ENCODE assay signal across 30 mouse cellular contexts in the genomic region with DNA sequence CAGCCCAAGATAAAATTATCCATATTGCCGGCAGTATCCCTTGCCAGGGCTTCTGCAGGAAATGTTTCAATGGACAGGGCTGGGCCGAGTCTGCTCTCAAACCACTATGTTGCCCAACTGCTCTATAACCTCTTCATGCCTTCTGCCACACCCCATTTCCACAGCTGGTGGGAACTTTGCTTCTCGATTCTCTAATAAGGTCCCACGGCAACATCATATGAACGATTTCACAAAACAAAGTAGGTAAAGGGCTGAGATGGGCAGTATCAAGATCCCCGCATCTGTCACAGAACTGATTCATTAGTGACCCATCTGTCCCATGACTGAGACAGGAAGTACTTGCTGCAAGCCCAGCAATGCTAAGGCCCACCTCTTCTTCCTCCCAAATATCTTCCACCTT.
DNase-seq lines count a peak whose midpoint lies in the region; ATAC-seq and TF ChIP-seq lines count a peak whose summit lies in the region.
"Had no signal": no experiment of that assay in that cellular context is flagged by ENCODE, and none has a peak within 500 bp of the region (broad histone marks: within the 10 kb centered on the region; RNA-seq: fewer than 3 reads in every experiment).

No protein-coding gene starts in this region.

- no peaks in the 10 kb centered on the region for H3K36me3 ChIP-seq in liver, postnatal 0 days (replicated peaks; ENCODE audit: insufficient read depth, low read length)
- H3K36me3 ChIP-seq in liver, embryonic 11.5 days (ENCODE audit: control insufficient read depth, insufficient read depth, low read length) = 0 out of 2 replicates have a peak, but pooled peaks cover 4% of the 10 kb centered on the region
- H3K36me3 ChIP-seq in forebrain, embryonic 14.5 days (ENCODE audit: control insufficient read depth, insufficient read depth, low read length) = no peaks in the 10 kb centered on the region
- no peaks in the 10 kb centered on the region for H3K36me3 ChIP-seq in stomach, postnatal 0 days (ENCODE audit: control insufficient read depth, insufficient read depth, low read length)
- H3K36me3 ChIP-seq: heart, embryonic 15.5 days; intestine, embryonic 15.5 days had no signal

- no peak overlapping the region for H3K9ac ChIP-seq in liver, postnatal 0 days (replicated peaks)
- H3K9ac ChIP-seq in liver, embryonic 11.5 days (ENCODE audit: low read depth, low read length) = no peak overlapping the region
- no peak overlapping the region for H3K9ac ChIP-seq in forebrain, embryonic 14.5 days (ENCODE audit: low read length)
- H3K9ac ChIP-seq in stomach, postnatal 0 days (ENCODE audit: low read length) = no peak overlapping the region
- H3K9ac ChIP-seq: embryonic facial prominence, embryonic 13.5 days; heart, embryonic 15.5 days; intestine, embryonic 15.5 days; limb, embryonic 15.5 days; neural tube, embryonic 13.5 days had no signal

- no peak for TF ChIP-seq EP300 in liver, postnatal 0 days (IDR thresholded peaks at IDR 0.05; ENCODE audit: low read depth)
- TF ChIP-seq EP300 in stomach, postnatal 0 days (optimal IDR thresholded peaks at IDR 0.05) = no peak

- no peak for TF ChIP-seq POLR2A in bone marrow, adult 2 months (IDR thresholded peaks at IDR 0.05; ENCODE audit: borderline replicate concordance, control insufficient read depth, low read depth, low read length)

- no peaks in the 10 kb centered on the region for H3K9me3 ChIP-seq in liver, postnatal 0 days (ENCODE audit: low read length)
- H3K9me3 ChIP-seq in liver, embryonic 11.5 days (ENCODE audit: control insufficient read depth, low read length) = no peaks in the 10 kb centered on the region
- no peaks in the 10 kb centered on the region for H3K9me3 ChIP-seq in forebrain, embryonic 14.5 days (replicated peaks; ENCODE audit: control insufficient read depth, low read length)
- no peaks in the 10 kb centered on the region for H3K9me3 ChIP-seq in stomach, postnatal 0 days (ENCODE audit: control insufficient read depth, low read length)
- H3K9me3 ChIP-seq: embryonic facial prominence, embryonic 13.5 days; heart, embryonic 15.5 days; intestine, embryonic 15.5 days; limb, embryonic 10.5 days; limb, embryonic 15.5 days; neural tube, embryonic 13.5 days had no signal

- 63% methylated on average over 6 of the region's 6 CpGs for WGBS in liver, postnatal 0 days (ENCODE audit: insufficient replicate concordance)
- 90% methylated on average over 6 of the region's 6 CpGs for WGBS in liver, embryonic 11.5 days
- WGBS in bone marrow, adult 2 months = 45% methylated on average over 6 of the region's 6 CpGs
- WGBS in forebrain, embryonic 14.5 days = 97% methylated on average over 6 of the region's 6 CpGs
- WGBS in stomach, postnatal 0 days = 91% methylated on average over 6 of the region's 6 CpGs

- no peak for DNase-seq in liver, postnatal 0 days
- no peak for DNase-seq in liver, embryonic 11.5 days (ENCODE audit: low spot score)
- DNase-seq in lung, postnatal 10 days = peak; percentile 24
- DNase-seq in forebrain, embryonic 14.5 days (ENCODE audit: low spot score) = no peak
- no peak for DNase-seq in right cerebral cortex, adult 2 months (ENCODE audit: low spot score in 2 of 2)
- DNase-seq in stomach, postnatal 0 days (ENCODE audit: low spot score) = no peak
- DNase-seq: adrenal gland, postnatal 25 days; cerebellum, adult 8-10 months; embryo, embryonic 11 days; gastrocnemius, adult 2 months; kidney, adult 2 months; kidney, postnatal 4 days; right cerebral cortex, postnatal 14 days; thymus, adult 2 months; thymus, postnatal 36 days had no signal

- no peak for TF ChIP-seq CTCF in liver, postnatal 0 days (IDR thresholded peaks at IDR 0.05; ENCODE audit: low read depth)
- no peak for TF ChIP-seq CTCF in bone marrow, adult 2 months (IDR thresholded peaks at IDR 0.05; ENCODE audit: control insufficient read depth, insufficient read depth, low read length)
- TF ChIP-seq CTCF in stomach, postnatal 0 days (IDR thresholded peaks at IDR 0.05; ENCODE audit: low read depth) = no peak

- H3K4me3 ChIP-seq in liver, postnatal 0 days (ENCODE audit: low read depth, low read length) = no peak overlapping the region
- no peak overlapping the region for H3K4me3 ChIP-seq in liver, embryonic 11.5 days (ENCODE audit: low read depth, low read length)
- no peak overlapping the region for H3K4me3 ChIP-seq in bone marrow, adult 2 months (replicated peaks; ENCODE audit: control insufficient read depth, low read depth, low read length)
- H3K4me3 ChIP-seq in forebrain, embryonic 14.5 days (ENCODE audit: low read depth, low read length) = no peak overlapping the region
- H3K4me3 ChIP-seq in stomach, postnatal 0 days (ENCODE audit: low read depth, low read length) = no peak overlapping the region
- H3K4me3 ChIP-seq: embryonic facial prominence, embryonic 13.5 days; forebrain, embryonic 10.5 days; gastrocnemius, adult 2 months; heart, embryonic 15.5 days; intestine, embryonic 15.5 days; limb, embryonic 10.5 days; limb, embryonic 15.5 days; neural tube, embryonic 13.5 days had no signal

- peak; percentile 30; the same call in 1 of the 2 replicates for ATAC-seq in liver, postnatal 0 days
- no peak for ATAC-seq in liver, embryonic 11.5 days (replicated peaks; ENCODE audit: low FRiP score)
- ATAC-seq in megakaryocyte progenitor cell, adult 5-6 weeks (replicated peaks; ENCODE audit: poor library complexity) = peak; percentile 60
- ATAC-seq in forebrain, embryonic 14.5 days = no peak
- ATAC-seq in stomach, postnatal 0 days (ENCODE audit: low FRiP score, low TSS enrichment) = no peak
- ATAC-seq: CD4-positive, CD25-positive, alpha-beta regulatory T cell, adult 4 months; forebrain, embryonic 16.5 days; hindbrain, embryonic 16.5 days; intestine, embryonic 15.5 days; midbrain, embryonic 16.5 days had no signal

- H3K27ac ChIP-seq in liver, postnatal 0 days (ENCODE audit: low read depth) = peak overlapping the region; percentile 67
- H3K27ac ChIP-seq in liver, embryonic 11.5 days (ENCODE audit: low read depth, low read length) = no peak overlapping the region
- H3K27ac ChIP-seq in bone marrow, adult 2 months (ENCODE audit: control insufficient read depth, insufficient read depth, low read depth, low read length, poor library complexity) = peak overlapping the region; percentile 85
- H3K27ac ChIP-seq in forebrain, embryonic 14.5 days (ENCODE audit: low read depth, low read length) = no peak overlapping the region
- no peak overlapping the region for H3K27ac ChIP-seq in stomach, postnatal 0 days (replicated peaks)
- H3K27ac ChIP-seq: embryonic facial prominence, embryonic 13.5 days; forebrain, embryonic 10.5 days; gastrocnemius, adult 2 months; heart, embryonic 15.5 days; intestine, embryonic 15.5 days; kidney, postnatal 0 days; limb, embryonic 10.5 days; limb, embryonic 15.5 days; neural tube, embryonic 13.5 days had no signal

- H3K4me1 ChIP-seq in liver, postnatal 0 days (ENCODE audit: insufficient read depth) = peaks cover 3% of the 10 kb centered on the region; the same call in 1 of the 2 replicates
- H3K4me1 ChIP-seq in liver, embryonic 11.5 days (replicated peaks; ENCODE audit: control insufficient read depth, insufficient read depth, low read length) = no peaks in the 10 kb centered on the region; the same call in 1 of the 2 replicates
- H3K4me1 ChIP-seq in bone marrow, adult 2 months (ENCODE audit: control insufficient read depth, insufficient read depth, low read length) = peaks cover 8% of the 10 kb centered on the region; the same call in 1 of the 2 replicates
- H3K4me1 ChIP-seq in forebrain, embryonic 14.5 days (ENCODE audit: control insufficient read depth, insufficient read depth, low read length) = peaks cover 3% of the 10 kb centered on the region; the same call in 1 of the 2 replicates
- no peaks in the 10 kb centered on the region for H3K4me1 ChIP-seq in stomach, postnatal 0 days (replicated peaks; ENCODE audit: control insufficient read depth, insufficient read depth)
- H3K4me1 ChIP-seq: intestine, embryonic 15.5 days had no signal

- H3K27me3 ChIP-seq in liver, postnatal 0 days (ENCODE audit: insufficient read depth, low read length) = no peaks in the 10 kb centered on the region
- no peaks in the 10 kb centered on the region for H3K27me3 ChIP-seq in liver, embryonic 11.5 days (replicated peaks; ENCODE audit: control insufficient read depth, insufficient read depth, low read length)
- no peaks in the 10 kb centered on the region for H3K27me3 ChIP-seq in forebrain, embryonic 14.5 days (replicated peaks; ENCODE audit: control insufficient read depth, insufficient read depth, low read length)
- no peaks in the 10 kb centered on the region for H3K27me3 ChIP-seq in stomach, postnatal 0 days (ENCODE audit: control insufficient read depth, insufficient read depth, low read length)
- H3K27me3 ChIP-seq: embryonic facial prominence, embryonic 13.5 days; heart, embryonic 15.5 days; intestine, embryonic 15.5 days; limb, embryonic 15.5 days; neural tube, embryonic 13.5 days had no signal

- no peak overlapping the region for H3K4me2 ChIP-seq in liver, postnatal 0 days (ENCODE audit: low read depth, low read length)
- H3K4me2 ChIP-seq in liver, embryonic 11.5 days = no peak overlapping the region
- H3K4me2 ChIP-seq in forebrain, embryonic 14.5 days (ENCODE audit: low read length) = no peak overlapping the region
- no peak overlapping the region for H3K4me2 ChIP-seq in stomach, postnatal 0 days (replicated peaks; ENCODE audit: low read depth)
- H3K4me2 ChIP-seq: embryonic facial prominence, embryonic 13.5 days; heart, embryonic 15.5 days; intestine, embryonic 15.5 days; limb, embryonic 15.5 days; midbrain, embryonic 11.5 days; neural tube, embryonic 13.5 days had no signal

Comparison
In these comparisons a context has a peak if more than half of its experiments do, and no peak if none do; other contexts are left out.
1. ATAC-seq: peak in liver, postnatal 0 days (single experiment) and megakaryocyte progenitor cell, adult 5-6 weeks (single experiment); none in liver, embryonic 11.5 days (single experiment), forebrain, embryonic 14.5 days (single experiment) and stomach, postnatal 0 days (single experiment).
2. H3K27ac ChIP-seq: peak in liver, postnatal 0 days (single experiment) and bone marrow, adult 2 months (single experiment); none in liver, embryonic 11.5 days (single experiment), forebrain, embryonic 14.5 days (single experiment) and stomach, postnatal 0 days (single experiment).